In the genomic region with DNA sequence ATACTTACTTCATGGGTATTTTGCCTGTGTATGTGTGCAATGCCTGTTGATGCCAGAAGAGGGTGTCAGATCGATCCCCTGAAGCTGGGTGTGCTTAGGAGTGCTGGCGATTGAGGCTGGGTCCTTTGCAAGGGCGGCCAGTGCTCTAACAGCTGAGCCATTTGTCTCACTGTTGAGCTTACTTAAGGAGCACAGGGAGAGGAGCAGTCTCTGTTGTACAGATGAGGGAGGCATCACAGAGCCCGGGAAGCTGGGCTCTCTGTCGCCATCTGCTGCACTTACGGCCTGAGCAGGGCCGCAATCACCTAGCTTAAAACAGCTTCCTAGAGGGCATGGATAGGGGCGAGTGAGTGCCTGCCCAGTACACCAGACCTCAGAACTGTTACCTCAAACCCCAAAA, we compare ENCODE assay signal across 11 mouse cellular contexts. TPM values are rescaled to one million over a fixed set of nuclear protein-coding genes. Genes with fewer than 3 reads are reported as not detected.
DNase-seq lines count a peak whose midpoint lies in the region; ATAC-seq and TF ChIP-seq lines count a peak whose summit lies in the region.
"Had no signal": no experiment of that assay in that cellular context is flagged by ENCODE, and none has a peak within 500 bp of the region (broad histone marks: within the 10 kb centered on the region; RNA-seq: fewer than 3 reads in every experiment).

No protein-coding gene starts in this region.

- ATAC-seq in midbrain, embryonic 11.5 days (ENCODE audit: low FRiP score), result no peak
- ATAC-seq in CD4-positive, CD25-positive, alpha-beta regulatory T cell, adult 4 months, result no peak

- DNase-seq in heart, adult 2 months, result no peak
- no peak for DNase-seq in heart, embryonic 10.5 days (ENCODE audit: low spot score)
- peak; percentile 27 for DNase-seq in midbrain, embryonic 10.5 days (ENCODE audit: low spot score)
- DNase-seq in midbrain, embryonic 11.5 days (ENCODE audit: low spot score, missing footprints), result no peak
- DNase-seq in embryo, embryonic 10 days (ENCODE audit: low spot score), result peak; percentile 42
- no peak for DNase-seq in left cerebral cortex, adult 11 months (ENCODE audit: low spot score)

- H3K27me3 ChIP-seq in heart, adult 2 months (ENCODE audit: control insufficient read depth, insufficient read depth, low read length), result no peaks in the 10 kb centered on the region
- no peaks in the 10 kb centered on the region for H3K27me3 ChIP-seq in heart, embryonic 10.5 days (ENCODE audit: insufficient read depth, poor library complexity, severe bottlenecking)
- no peaks in the 10 kb centered on the region for H3K27me3 ChIP-seq in midbrain, embryonic 10.5 days (ENCODE audit: low read depth, poor library complexity, severe bottlenecking)
- H3K27me3 ChIP-seq in midbrain, embryonic 11.5 days (ENCODE audit: control insufficient read depth, insufficient read depth, low read length), result no peaks in the 10 kb centered on the region

- no peak overlapping the region for H3K27ac ChIP-seq in heart, adult 2 months
- no peak overlapping the region for H3K27ac ChIP-seq in heart, embryonic 10.5 days
- H3K27ac ChIP-seq in midbrain, embryonic 10.5 days (replicated peaks), result no peak overlapping the region
- no peak overlapping the region for H3K27ac ChIP-seq in midbrain, embryonic 11.5 days (ENCODE audit: low read depth, low read length)
- no peak overlapping the region for H3K27ac ChIP-seq in olfactory bulb, adult 2 months (ENCODE audit: insufficient read depth, low read depth, low read length)

- no peak for TF ChIP-seq POLR2A in heart, adult 2 months (IDR thresholded peaks at IDR 0.05; ENCODE audit: insufficient read depth, low read depth, low read length)
- no peak for TF ChIP-seq POLR2A in olfactory bulb, adult 2 months (IDR thresholded peaks at IDR 0.05; ENCODE audit: insufficient read depth, low read depth, low read length)

- no peak overlapping the region for H3K4me3 ChIP-seq in heart, adult 2 months
- H3K4me3 ChIP-seq in heart, embryonic 10.5 days, result no peak overlapping the region
- H3K4me3 ChIP-seq in midbrain, embryonic 10.5 days, result no peak overlapping the region
- H3K4me3 ChIP-seq in midbrain, embryonic 11.5 days (ENCODE audit: low read depth, low read length), result no peak overlapping the region
- no peak overlapping the region for H3K4me3 ChIP-seq in olfactory bulb, adult 2 months (ENCODE audit: insufficient read depth, low read depth, low read length)

- no peaks in the 10 kb centered on the region for H3K9me3 ChIP-seq in heart, embryonic 10.5 days
- H3K9me3 ChIP-seq in midbrain, embryonic 10.5 days (replicated peaks), result no peaks in the 10 kb centered on the region
- H3K9me3 ChIP-seq in midbrain, embryonic 11.5 days (ENCODE audit: control insufficient read depth, low read length), result no peaks in the 10 kb centered on the region

- intact Hi-C loops in heart, adult 2 months (cut with DNase I), result no loop called here

- TF ChIP-seq EP300 in heart, adult 2 months (IDR thresholded peaks at IDR 0.05; ENCODE audit: insufficient read depth, low read depth, low read length), result no peak

- peak; percentile 46 for TF ChIP-seq CTCF in heart, adult 2 months (IDR thresholded peaks at IDR 0.05)
- peak; percentile 44; the same call in 1 of the 2 replicates for TF ChIP-seq CTCF in olfactory bulb, adult 2 months (IDR thresholded peaks at IDR 0.05; ENCODE audit: insufficient read depth, low read depth, low read length)

- H3K9ac ChIP-seq in heart, adult 2 months (ENCODE audit: low read depth, low read length), result no peak overlapping the region
- no peak overlapping the region for H3K9ac ChIP-seq in midbrain, embryonic 11.5 days (ENCODE audit: low read length)

- H3K79me2 ChIP-seq in heart, adult 2 months (replicated peaks; ENCODE audit: control insufficient read depth, insufficient read depth, low read length), result peaks cover 11% of the 10 kb centered on the region

- no peaks in the 10 kb centered on the region for H3K36me3 ChIP-seq in heart, adult 2 months (ENCODE audit: control insufficient read depth, insufficient read depth, low read length)
- peaks cover 5% of the 10 kb centered on the region; the same call in 1 of the 2 replicates for H3K36me3 ChIP-seq in heart, embryonic 10.5 days
- H3K36me3 ChIP-seq in midbrain, embryonic 10.5 days, result peaks cover 11% of the 10 kb centered on the region
- H3K36me3 ChIP-seq in midbrain, embryonic 11.5 days (ENCODE audit: control insufficient read depth, insufficient read depth, low read length), result no peaks in the 10 kb centered on the region

- no peak overlapping the region for H3K4me2 ChIP-seq in midbrain, embryonic 11.5 days

- WGBS in heart, adult 2 months, result 56% methylated on average over 8 of the region's 8 CpGs
- 37% methylated on average over 8 of the region's 8 CpGs for WGBS in heart, embryonic 10.5 days
- 47% methylated on average over 8 of the region's 8 CpGs for WGBS in midbrain, embryonic 10.5 days
- WGBS in midbrain, embryonic 11.5 days, result 38% methylated on average over 8 of the region's 8 CpGs
- WGBS in olfactory bulb, adult 2 months, result 43% methylated on average over 8 of the region's 8 CpGs

- H3K4me1 ChIP-seq in heart, adult 2 months (ENCODE audit: control insufficient read depth, insufficient read depth, low read length), result peaks cover 18% of the 10 kb centered on the region
- H3K4me1 ChIP-seq in heart, embryonic 10.5 days, result peaks cover 71% of the 10 kb centered on the region
- peaks cover 42% of the 10 kb centered on the region for H3K4me1 ChIP-seq in midbrain, embryonic 10.5 days
- H3K4me1 ChIP-seq in midbrain, embryonic 11.5 days (ENCODE audit: control insufficient read depth, insufficient read depth, low read length), result peaks cover 3% of the 10 kb centered on the region
- peaks cover 53% of the 10 kb centered on the region for H3K4me1 ChIP-seq in olfactory bulb, adult 2 months (ENCODE audit: control insufficient read depth, insufficient read depth, low read length)

RNA-seq across cellular contexts. Expression of a gene that starts 7.1 kb away (rescaled TPM):
- total RNA-seq in heart, adult 2 months (2021), result 10 to 100 TPM; 26.2 to 36.1 TPM
- polyA plus RNA-seq in heart, adult 2 months (2012; rRNA removed), result 23.0 and 29.7 TPM in 2 replicates
- 34.6 and 35.6 TPM in 2 replicates for polyA plus RNA-seq in heart, embryonic 10.5 days (2016; fragmentation: Nextera tagmentation; extraction: Ambion mirVana)
- 45.2 and 56.1 TPM in 2 replicates for polyA plus RNA-seq in midbrain, embryonic 10.5 days (2016; fragmentation: Nextera tagmentation; extraction: Ambion mirVana)
- polyA plus RNA-seq in midbrain, embryonic 11.5 days (2014; fragmentation: Nextera tagmentation; extraction: Ambion mirVana), result 33.3 and 39.6 TPM in 2 replicates
- polyA plus RNA-seq in olfactory bulb, adult 2 months (2012; ENCODE audit: insufficient read depth, insufficient read length, low replicate concordance, missing spikeins), result not detected in 2 replicates
- 1 to 10 TPM; 5.3 to 7.0 TPM for polyA plus RNA-seq in CD4-positive, CD25-positive, alpha-beta regulatory T cell, adult 4 months (2017; shearing (Covaris generic))

RNA-seq across cellular contexts. Expression of a gene that starts 29.9 kb away (rescaled TPM):
- total RNA-seq in heart, adult 2 months (2021), result 1 to 10 TPM; 2.0 to 2.4 TPM
- 0.85 and 1.2 TPM in 2 replicates for polyA plus RNA-seq in heart, adult 2 months (2012; rRNA removed)
- 136 and 163 TPM in 2 replicates for polyA plus RNA-seq in heart, embryonic 10.5 days (2016; fragmentation: Nextera tagmentation; extraction: Ambion mirVana)
- polyA plus RNA-seq in midbrain, embryonic 10.5 days (2016; fragmentation: Nextera tagmentation; extraction: Ambion mirVana), result 291 and 321 TPM in 2 replicates
- 123 and 138 TPM in 2 replicates for polyA plus RNA-seq in midbrain, embryonic 11.5 days (2014; fragmentation: Nextera tagmentation; extraction: Ambion mirVana)
- not detected in 2 replicates for polyA plus RNA-seq in olfactory bulb, adult 2 months (2012; ENCODE audit: insufficient read depth, insufficient read length, low replicate concordance, missing spikeins)
- polyA plus RNA-seq in CD4-positive, CD25-positive, alpha-beta regulatory T cell, adult 4 months (2017; shearing (Covaris generic)), result 10 to 100 TPM in 1 of 2 experiments, 1 to 10 TPM in 1; 8.5 to 28.4 TPM

RNA-seq across cellular contexts. Expression of a gene that starts 32.9 kb away (rescaled TPM):
- not detected for total RNA-seq in heart, adult 2 months (2021)
- polyA plus RNA-seq in heart, adult 2 months (2012; rRNA removed), result 0.32 TPM in 1 of 2 replicates, not detected in the other
- polyA plus RNA-seq in heart, embryonic 10.5 days (2016; fragmentation: Nextera tagmentation; extraction: Ambion mirVana), result not detected in 2 replicates
- polyA plus RNA-seq in midbrain, embryonic 10.5 days (2016; fragmentation: Nextera tagmentation; extraction: Ambion mirVana), result not detected in 2 replicates
- polyA plus RNA-seq in midbrain, embryonic 11.5 days (2014; fragmentation: Nextera tagmentation; extraction: Ambion mirVana), result not detected in 2 replicates
- polyA plus RNA-seq in olfactory bulb, adult 2 months (2012; ENCODE audit: insufficient read depth, insufficient read length, low replicate concordance, missing spikeins), result not detected in 2 replicates
- not detected for polyA plus RNA-seq in CD4-positive, CD25-positive, alpha-beta regulatory T cell, adult 4 months (2017; shearing (Covaris generic))
- total RNA-seq: ES-E14; hematopoietic stem cell, adult 5-6 weeks; left cerebral cortex, adult 8-10 months had no signal

RNA-seq across cellular contexts. Expression of a gene that starts 40.3 kb away (rescaled TPM):
- total RNA-seq in heart, adult 2 months (2021), result 100 to 1,000 TPM; 160 to 221 TPM
- polyA plus RNA-seq in heart, adult 2 months (2012; rRNA removed), result 65.6 and 66.2 TPM in 2 replicates
- 81.7 and 93.2 TPM in 2 replicates for polyA plus RNA-seq in heart, embryonic 10.5 days (2016; fragmentation: Nextera tagmentation; extraction: Ambion mirVana)
- 59.5 and 70.0 TPM in 2 replicates for polyA plus RNA-seq in midbrain, embryonic 10.5 days (2016; fragmentation: Nextera tagmentation; extraction: Ambion mirVana)
- 27.5 and 34.0 TPM in 2 replicates for polyA plus RNA-seq in midbrain, embryonic 11.5 days (2014; fragmentation: Nextera tagmentation; extraction: Ambion mirVana)
- not detected in 2 replicates for polyA plus RNA-seq in olfactory bulb, adult 2 months (2012; ENCODE audit: insufficient read depth, insufficient read length, low replicate concordance, missing spikeins)
- polyA plus RNA-seq in CD4-positive, CD25-positive, alpha-beta regulatory T cell, adult 4 months (2017; shearing (Covaris generic)), result 10 to 100 TPM; 31.8 to 32.1 TPM

RNA-seq across cellular contexts. Expression of a gene that starts 56.4 kb away (rescaled TPM):
- 1 to 10 TPM; 8.0 TPM for total RNA-seq in heart, adult 2 months (2021)
- 16.8 and 18.0 TPM in 2 replicates for polyA plus RNA-seq in heart, adult 2 months (2012; rRNA removed)
- polyA plus RNA-seq in heart, embryonic 10.5 days (2016; fragmentation: Nextera tagmentation; extraction: Ambion mirVana), result 6.8 and 9.5 TPM in 2 replicates
- polyA plus RNA-seq in midbrain, embryonic 10.5 days (2016; fragmentation: Nextera tagmentation; extraction: Ambion mirVana), result 2.4 and 3.1 TPM in 2 replicates
- 1.7 and 2.6 TPM in 2 replicates for polyA plus RNA-seq in midbrain, embryonic 11.5 days (2014; fragmentation: Nextera tagmentation; extraction: Ambion mirVana)
- not detected in 2 replicates for polyA plus RNA-seq in olfactory bulb, adult 2 months (2012; ENCODE audit: insufficient read depth, insufficient read length, low replicate concordance, missing spikeins)
- polyA plus RNA-seq in CD4-positive, CD25-positive, alpha-beta regulatory T cell, adult 4 months (2017; shearing (Covaris generic)), result 10 to 100 TPM in 1 of 2 experiments, 1 to 10 TPM in 1; 8.9 to 11.6 TPM

Comparison
In these comparisons a context has a peak if more than half of its experiments do, and no peak if none do; other contexts are left out.
1. DNase-seq: peak in midbrain, embryonic 10.5 days (single experiment) and embryo, embryonic 10 days (single experiment); none in heart, adult 2 months (0 of 2), heart, embryonic 10.5 days (single experiment), midbrain, embryonic 11.5 days (single experiment) and left cerebral cortex, adult 11 months (single experiment).